Mouse (Mus musculus) forebrain, embryonic 11.5 days (tissue): Measurements from ENCODE around the gene Zgrf1. TPM values are rescaled to one million over a fixed set of nuclear protein-coding genes. Genes with fewer than 3 reads are reported as not detected.

Experiments used
- microRNA counts: library from miRNA; unstranded; fragments of <30 nt; microRNA quantifications from one replicate; lab custom pipeline; 2015
- microRNA-seq: library from miRNA; unstranded; fragments of <30 nt; microRNA quantifications from one replicate; pipeline ENCODE4, GENCODE M21; 2016; ENCODE audit not compliant: insufficient number of aligned reads
- polyA plus RNA-seq: library from polyadenylated mRNA; unstranded; fragments of >200 nt; fragmentation: Nextera tagmentation; extraction: Ambion mirVana; gene quantifications from 2 replicates; pipeline ENCODE4 v1.2.1, GENCODE M21; 2014

The Zgrf1 gene
- polyA plus RNA-seq, 1 experiment from 2014 or later = 21.2 TPM

MicroRNA genes within 50 kb of the gene (microRNA counts, 519-probe panel; counts per million panel counts)
- microRNA mmu-miR-302a (lab: Ali Mortazavi, UCI) = 2,963 counts per million, percentile 8 among the panel's probes with 10 or more counts
- microRNA mmu-miR-302b (lab: Ali Mortazavi, UCI) = 31.2 counts per million
- 31.2 counts per million for microRNA mmu-miR-302c (lab: Ali Mortazavi, UCI)
- microRNA mmu-miR-302d (lab: Ali Mortazavi, UCI) = 4,887 counts per million, percentile 51 among the panel's probes with 10 or more counts
- microRNA mmu-miR-367 (lab: Ali Mortazavi, UCI) = 3,639 counts per million, percentile 21 among the panel's probes with 10 or more counts

Small RNAs within 50 kb of the gene (microRNA-seq; reads per million reads assigned to microRNA genes)
- gene Mir302a = 2,154 reads per million, percentile 76 among the genes with 10 or more reads in this experiment
- 2,058 reads per million, percentile 76 among the genes with 10 or more reads in this experiment for gene Mir302b
- gene Mir302c = 319 reads per million, percentile 53 among the genes with 10 or more reads in this experiment
- 2,339 reads per million, percentile 78 among the genes with 10 or more reads in this experiment for gene Mir302d
- gene Mir367 = 3.4 reads per million

Other genes starting within 250 kb of the Zgrf1 start
- 76.3 and 78.8 TPM in 2 replicates for gene Ank2, start 54.1 kb upstream of the Zgrf1 start, polyA plus RNA-seq
- gene Larp7, start 140 bp upstream of the Zgrf1 start, polyA plus RNA-seq = 74.3 and 87.0 TPM in 2 replicates
- gene Neurog2, start 79.6 kb downstream of the Zgrf1 start, polyA plus RNA-seq = 88.6 and 94.4 TPM in 2 replicates
- gene Alpk1, start 227.0 kb downstream of the Zgrf1 start, polyA plus RNA-seq = 0.80 and 1.3 TPM in 2 replicates
- 2.9 and 3.2 TPM in 2 replicates for gene Tifa, start 236.3 kb downstream of the Zgrf1 start, polyA plus RNA-seq